Mouse (Mus musculus) spleen, postnatal 36 days (tissue): ENCODE results near the gene Smad1.

Experiments
- DNase-seq, 2 experiments: peaks; one replicate each; pipeline ENCODE4 v3.0.0; 2022; ENCODE audit warnings: low spot score in 2 of 2, mixed read lengths in 1 of 2

Smad1 gene

GRCm38 (mm10) chr8:79299704-79300103, 99.6 kb downstream of the Smad1 start:
- peak in 1 of 2 experiments; percentile 21 for DNase-seq

- peak in 1 of 2 experiments; percentile 36 for DNase-seq
These were observed 101.6 kb downstream of the Smad1 start for GRCm38 (mm10) chr8:79297763-79298162.

GRCm38 (mm10) chr8:79295276-79296105, 103.8 kb downstream of the Smad1 start:
- DNase-seq, result no peak

GRCm38 (mm10) chr8:79294610-79295275, 104.6 kb downstream of the Smad1 start, which contains the start of gene Mmaa:
Mmaa (minus strand) TSS chr8:79294937.
- DNase-seq, result peak; percentile 97 to 98

GRCm38 (mm10) chr8:79293841-79294240, 105.5 kb downstream of the Smad1 start:
- DNase-seq, result no peak

- DNase-seq, result no peak
These were observed 106.5 kb downstream of the Smad1 start for GRCm38 (mm10) chr8:79292712-79293264.

- DNase-seq, result peak in 1 of 2 experiments; percentile 4
These were observed 109.7 kb downstream of the Smad1 start for GRCm38 (mm10) chr8:79289592-79289991.

GRCm38 (mm10) chr8:79288681-79289080, 110.6 kb downstream of the Smad1 start:
- no peak for DNase-seq
